Mouse (Mus musculus) liver, embryonic 16.5 days (tissue): ENCODE results near the gene Gm4177. TPM values are rescaled to one million over a fixed set of nuclear protein-coding genes. Genes with fewer than 3 reads are reported as not detected.
"Not testable (repeated sequence)": the region's sequence is repeated elsewhere in the genome, so short reads cannot be mapped to it uniquely, and the experiment has no call there.

Experiments used
- ATAC-seq: fragments of 200-750 bp; cut with Nextera tagmentation; 2 replicates; pipeline ENCODE4 v1.8.0; 2017; ENCODE audit warnings: low read depth, mild to moderate bottlenecking, moderate number of reproducible peaks, moderate library complexity
- H3K27ac ChIP-seq: fragments of 300-500 bp; sonication (generic); 2 replicates; pipeline ENCODE4 v1.5.1; 2014; ENCODE audit warnings: mild to moderate bottlenecking, low read length
- H3K27me3 ChIP-seq: fragments of 300-500 bp; sonication (generic); 2 replicates; pipeline ENCODE4 v1.6.1; 2014; ENCODE audit warnings: low read depth, low read length, mixed read lengths; ENCODE audit not compliant: control insufficient read depth, insufficient read depth
- H3K36me3 ChIP-seq: fragments of 300-500 bp; sonication (generic); 2 replicates; pipeline ENCODE4 v1.6.1; 2014; ENCODE audit warnings: mild to moderate bottlenecking; ENCODE audit not compliant: control insufficient read depth, insufficient read depth
- H3K4me1 ChIP-seq: fragments of 300-500 bp; sonication (generic); 2 replicates; pipeline ENCODE4 v1.6.1; 2014; ENCODE audit warnings: low read depth, low read length, mixed read lengths; ENCODE audit not compliant: control insufficient read depth
- H3K4me2 ChIP-seq: fragments of 300-500 bp; sonication (generic); 2 replicates; pipeline ENCODE4 v1.6.1; 2014; ENCODE audit warnings: low read depth, low read length, mixed read lengths
- H3K4me3 ChIP-seq: fragments of 300-500 bp; sonication (generic); 2 replicates; pipeline ENCODE4 v1.5.1; 2014; ENCODE audit warnings: low read depth, mild to moderate bottlenecking, low read length
- H3K9ac ChIP-seq: fragments of 300-500 bp; sonication (generic); 2 replicates; pipeline ENCODE4 v1.6.1; 2014; ENCODE audit warnings: low read depth, low read length
- H3K9me3 ChIP-seq: fragments of 300-500 bp; sonication (generic); replicated peaks from 2 replicates; pipeline ENCODE4 v1.6.1; 2016; ENCODE audit warnings: low read length; ENCODE audit not compliant: control insufficient read depth
- WGBS: fragments of 180-500 bp; shearing (Covaris S2); extraction: QIAGEN DNeasy Blood & Tissue Kit; methylation state at CpG from one replicate; pipeline ENCODE4 v1.1.7; 2014; ENCODE audit not compliant: insufficient replicate concordance; 5-methylcytosine and 5-hydroxymethylcytosine counted together
- polyA plus RNA-seq: library from polyadenylated mRNA; unstranded; fragments of >200 nt; fragmentation: Nextera tagmentation; extraction: Ambion mirVana; gene quantifications from 2 replicates; pipeline ENCODE4 v1.2.1, GENCODE M21; 2015

Gm4177 gene
- polyA plus RNA-seq: not detected in 2 replicates

DNA sequence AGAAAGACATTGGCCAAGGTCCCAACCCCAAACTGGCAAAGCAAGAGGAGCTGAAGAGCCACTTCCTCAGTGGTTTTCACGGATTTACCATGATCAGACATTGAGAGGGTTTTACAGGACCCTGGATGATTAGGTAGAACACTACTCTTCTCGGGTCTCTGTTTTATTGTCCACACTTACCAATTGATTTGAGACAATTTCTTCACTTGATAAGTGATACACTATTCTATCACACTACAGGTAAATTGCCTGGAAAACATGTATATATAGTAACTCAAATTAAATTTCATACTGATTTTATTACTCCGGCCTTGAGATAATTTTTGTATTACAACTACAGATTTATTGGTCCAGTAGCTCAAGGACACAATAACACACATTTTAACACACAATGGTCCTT, at the start of gene Gm4177:
Gene Gm4177, minus strand, starts transcription at position 101 of the 400 bp plus-strand sequence.
- H3K36me3 ChIP-seq, H3K27me3 ChIP-seq, H3K27ac ChIP-seq, H3K4me2 ChIP-seq, H3K4me1 ChIP-seq, H3K4me3 ChIP-seq, ATAC-seq, H3K9ac ChIP-seq, H3K9me3 ChIP-seq: not testable (repeated sequence)
- WGBS: no CpG with 5 or more reads among the region's 3 CpGs

DNA sequence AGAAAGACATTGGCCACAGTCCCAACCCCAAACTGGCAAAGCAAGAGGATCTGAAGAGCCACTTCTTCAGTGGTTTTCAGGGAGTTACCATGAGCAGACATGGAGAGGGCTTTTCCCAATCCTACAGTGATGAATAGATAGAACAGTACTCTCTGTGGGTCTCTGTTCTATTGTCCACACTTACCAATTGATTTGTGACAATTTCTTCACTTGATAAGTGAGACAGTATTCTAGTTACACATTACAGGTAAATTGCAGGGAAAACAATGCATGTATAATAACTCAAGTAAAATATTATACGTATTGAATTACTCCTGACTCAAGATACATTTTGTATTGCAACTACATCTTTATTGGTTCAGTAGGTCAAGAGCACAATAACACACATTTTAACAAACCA, 47.6 kb upstream of the Gm4177 start, which contains the start of gene Gm5725:
Gene Gm5725, minus strand, starts transcription at position 101 of the 400 bp plus-strand sequence.
- not testable (repeated sequence) for H3K9ac ChIP-seq, H3K4me2 ChIP-seq, H3K36me3 ChIP-seq, H3K9me3 ChIP-seq, H3K4me1 ChIP-seq, H3K4me3 ChIP-seq, H3K27me3 ChIP-seq, ATAC-seq, H3K27ac ChIP-seq
- no CpG with 5 or more reads among the region's 1 CpGs for WGBS

DNA sequence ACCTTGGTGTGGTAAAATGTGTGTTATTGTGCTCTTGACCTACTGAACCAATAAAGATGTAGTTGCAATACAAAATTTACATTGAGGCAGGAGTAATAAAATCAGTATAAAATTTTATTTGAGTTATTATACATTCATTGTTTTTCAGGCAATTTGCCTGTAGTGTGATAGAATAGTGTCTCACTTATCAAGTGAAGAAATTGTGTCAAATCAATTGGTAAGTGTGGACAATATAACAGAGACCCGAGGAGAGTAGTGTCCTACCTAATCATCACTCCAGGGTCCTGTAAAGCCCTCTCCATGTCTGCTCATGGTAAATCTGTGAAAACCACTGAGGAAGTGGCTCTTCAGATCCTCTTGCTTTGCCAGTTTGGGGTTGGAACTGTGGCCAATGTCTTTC, 35.5 kb upstream of the Gm4177 start, which contains the start of gene Vmn1r135:
Gene Vmn1r135, plus strand, starts transcription at position 301 of the 400 bp plus-strand sequence.
- not testable (repeated sequence) for H3K4me3 ChIP-seq, H3K9ac ChIP-seq, H3K4me1 ChIP-seq, H3K27ac ChIP-seq, H3K9me3 ChIP-seq, H3K27me3 ChIP-seq, ATAC-seq, H3K36me3 ChIP-seq, H3K4me2 ChIP-seq
- no CpG with 5 or more reads among the region's 1 CpGs for WGBS

DNA sequence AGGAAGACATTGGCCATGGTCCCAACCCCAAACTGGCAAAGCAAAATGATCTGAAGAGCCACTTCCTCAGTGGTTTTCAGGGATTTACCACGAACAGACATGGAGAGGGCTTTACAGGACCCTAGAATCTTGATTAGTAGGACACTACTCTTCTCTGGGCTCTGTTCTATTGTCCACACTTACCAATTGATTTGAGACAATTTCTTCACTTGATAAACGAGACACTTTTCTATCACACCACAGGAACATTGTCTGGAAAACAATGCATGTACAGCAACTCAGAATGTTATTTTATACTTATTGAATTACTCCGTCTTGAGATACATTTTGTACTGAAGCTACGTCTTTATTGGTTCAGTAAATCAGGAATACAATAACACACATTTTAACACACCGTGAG, 35.2 kb downstream of the Gm4177 start, which contains the start of gene Gm4175:
Gene Gm4175, minus strand, starts transcription at position 101 of the 400 bp plus-strand sequence.
- H3K9me3 ChIP-seq, H3K4me2 ChIP-seq, H3K4me3 ChIP-seq, H3K27me3 ChIP-seq, ATAC-seq, H3K27ac ChIP-seq, H3K36me3 ChIP-seq, H3K9ac ChIP-seq, H3K4me1 ChIP-seq: not testable (repeated sequence)
- WGBS: no CpG with 5 or more reads among the region's 5 CpGs

Other genes with a start within 250 kb of the Gm4177 start
- gene Vmn1r132, start 182.6 kb downstream of the Gm4177 start, polyA plus RNA-seq: not detected in 2 replicates
- not detected in 2 replicates for gene Gm4175, start 35.3 kb downstream of the Gm4177 start, polyA plus RNA-seq
- gene Vmn1r135, start 35.6 kb upstream of the Gm4177 start, polyA plus RNA-seq: not detected in 2 replicates
- not detected in 2 replicates for gene Gm5725, start 47.5 kb upstream of the Gm4177 start, polyA plus RNA-seq
- gene Gm5891, start 124.6 kb upstream of the Gm4177 start, polyA plus RNA-seq: not detected in 2 replicates
- gene Vmn1r137, start 197.9 kb upstream of the Gm4177 start, polyA plus RNA-seq: not detected in 2 replicates
- not detected in 2 replicates for gene Vmn1r138, start 232.2 kb upstream of the Gm4177 start, polyA plus RNA-seq